Mouse (Mus musculus): Measurements from ENCODE around the gene Copz1. TPM values are rescaled to one million over a fixed set of nuclear protein-coding genes. Genes with fewer than 3 reads are reported as not detected.

Copz1 gene
- polyA plus RNA-seq, 1 experiment: 9.1 TPM

- H3K27me3 ChIP-seq (ENCODE audit: control insufficient read depth): peaks cover 15% of the 10 kb centered on the region
- no peaks in the 10 kb centered on the region; the same call in 1 of the 2 replicates for H3K4me1 ChIP-seq (ENCODE audit: control insufficient read depth)
- TF ChIP-seq GATA1 (IDR thresholded peaks at IDR 0.05; ENCODE audit: low read length): no peak
- TF ChIP-seq TAL1 (IDR thresholded peaks at IDR 0.05; ENCODE audit: low read length): no peak
- H3K4me3 ChIP-seq (replicated peaks): no peak overlapping the region
- H3K9me3 ChIP-seq (ENCODE audit: control insufficient read depth, low read length): no peaks in the 10 kb centered on the region
- peaks cover 34% of the 10 kb centered on the region for H3K36me3 ChIP-seq (ENCODE audit: control insufficient read depth)
These were observed 73.3 kb downstream of the Copz1 start for GRCm38 (mm10) chr15:103345789-103346188.

- H3K36me3 ChIP-seq (ENCODE audit: control insufficient read depth): peaks cover 46% of the 10 kb centered on the region
These were observed 74.8 kb downstream of the Copz1 start for GRCm38 (mm10) chr15:103347275-103347684.

More at GRCm38 (mm10) chr15:103347275-103347684, 74.8 kb downstream of the Copz1 start:
- Histone ChIP-seq H3K4me3 (replicated peaks) (no peak overlapping the region), H3K9me3 (ENCODE audit: control insufficient read depth, low read length) (no peaks in the 10 kb centered on the region), H3K27me3 (ENCODE audit: control insufficient read depth) (peaks cover under 1% of the 10 kb centered on the region; the same call in 1 of the 2 replicates), H3K4me1 (ENCODE audit: control insufficient read depth) (no peaks in the 10 kb centered on the region)
- no peak for TF ChIP-seq TAL1 (IDR thresholded peaks at IDR 0.05; ENCODE audit: low read length)
- TF ChIP-seq GATA1 (IDR thresholded peaks at IDR 0.05; ENCODE audit: low read length): no peak

Other genes with a start within 250 kb of the Copz1 start
- gene Smug1, start 105.6 kb upstream of the Copz1 start, polyA plus RNA-seq (2012): 0.07 and 0.19 TPM in 2 replicates
- 0.74 and 0.95 TPM in 2 replicates for gene Cbx5, start 32.9 kb upstream of the Copz1 start, polyA plus RNA-seq (2012)
- 6.0 and 6.4 TPM in 2 replicates for gene Hnrnpa1, start 32.3 kb upstream of the Copz1 start, polyA plus RNA-seq (2012)
- gene Nfe2, start 14.3 kb upstream of the Copz1 start, polyA plus RNA-seq (2012): 46.0 and 48.8 TPM in 2 replicates
- not detected in 2 replicates for gene Gpr84, start 37.9 kb downstream of the Copz1 start, polyA plus RNA-seq (2012)
- 1.6 and 1.7 TPM in 2 replicates for gene Zfp385a, start 67.4 kb downstream of the Copz1 start, polyA plus RNA-seq (2012)
- 0.11 and 0.13 TPM in 2 replicates for gene Itga5, start 94.0 kb downstream of the Copz1 start, polyA plus RNA-seq (2012)
- gene Gtsf1, start 157.8 kb downstream of the Copz1 start, polyA plus RNA-seq (2012): not detected in 2 replicates
- not detected in 2 replicates for gene Gtsf2, start 175.8 kb downstream of the Copz1 start, polyA plus RNA-seq (2012)
- 0.05 and 0.11 TPM in 2 replicates for gene Nckap1l, start 181.1 kb downstream of the Copz1 start, polyA plus RNA-seq (2012)
- gene Pde1b, start 230.3 kb downstream of the Copz1 start, polyA plus RNA-seq (2012): 0.02 TPM in 2 replicates

Data from erythroblast, embryonic 14.5 days (primary cell).